Mouse (Mus musculus): ENCODE results near the gene B3gnt6. TPM values are rescaled to one million over a fixed set of nuclear protein-coding genes. Genes with fewer than 3 reads are reported as not detected.

Gene B3gnt6
- polyA plus RNA-seq, 1 experiment: 1.1 TPM

DNA sequence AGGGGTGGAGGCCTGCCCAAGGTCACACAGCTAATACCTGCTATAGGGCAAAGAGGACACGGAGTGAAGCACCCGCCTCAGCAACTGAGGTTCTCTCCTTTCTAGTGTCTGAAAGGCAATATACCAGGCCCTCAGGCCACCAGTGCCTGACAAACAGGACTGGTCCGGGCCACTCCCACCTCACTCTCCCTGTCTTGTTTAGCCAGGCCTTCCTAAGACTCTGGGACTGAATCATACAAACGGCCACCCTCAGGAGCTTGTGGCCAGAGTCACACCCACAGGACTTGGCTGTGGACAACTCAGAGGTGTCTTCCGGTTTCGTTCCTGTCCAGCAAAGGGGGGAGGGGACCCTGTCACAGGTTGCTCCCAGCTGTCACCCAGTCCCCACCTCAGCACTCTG is 37.0 kb downstream of the B3gnt6 start:
- no peak overlapping the region for H3K27ac ChIP-seq (ENCODE audit: insufficient read depth, low read length)
- TF ChIP-seq CTCF (IDR thresholded peaks at IDR 0.05; ENCODE audit: borderline replicate concordance, insufficient read depth, low read depth, low read length) (no peak), POLR2A (IDR thresholded peaks at IDR 0.05; ENCODE audit: borderline replicate concordance, insufficient read depth, low read length) (no peak)
- 88% methylated on average over 6 of the region's 6 CpGs for WGBS
- no peaks in the 10 kb centered on the region for H3K27me3 ChIP-seq (ENCODE audit: control insufficient read depth, insufficient read depth, low read length)
- DNase-seq: no peak
- peaks cover 12% of the 10 kb centered on the region for H3K4me1 ChIP-seq (ENCODE audit: control insufficient read depth, insufficient read depth, low read length)
- no peak overlapping the region for H3K4me3 ChIP-seq (replicated peaks; ENCODE audit: insufficient read depth, low read depth, low read length)

DNA sequence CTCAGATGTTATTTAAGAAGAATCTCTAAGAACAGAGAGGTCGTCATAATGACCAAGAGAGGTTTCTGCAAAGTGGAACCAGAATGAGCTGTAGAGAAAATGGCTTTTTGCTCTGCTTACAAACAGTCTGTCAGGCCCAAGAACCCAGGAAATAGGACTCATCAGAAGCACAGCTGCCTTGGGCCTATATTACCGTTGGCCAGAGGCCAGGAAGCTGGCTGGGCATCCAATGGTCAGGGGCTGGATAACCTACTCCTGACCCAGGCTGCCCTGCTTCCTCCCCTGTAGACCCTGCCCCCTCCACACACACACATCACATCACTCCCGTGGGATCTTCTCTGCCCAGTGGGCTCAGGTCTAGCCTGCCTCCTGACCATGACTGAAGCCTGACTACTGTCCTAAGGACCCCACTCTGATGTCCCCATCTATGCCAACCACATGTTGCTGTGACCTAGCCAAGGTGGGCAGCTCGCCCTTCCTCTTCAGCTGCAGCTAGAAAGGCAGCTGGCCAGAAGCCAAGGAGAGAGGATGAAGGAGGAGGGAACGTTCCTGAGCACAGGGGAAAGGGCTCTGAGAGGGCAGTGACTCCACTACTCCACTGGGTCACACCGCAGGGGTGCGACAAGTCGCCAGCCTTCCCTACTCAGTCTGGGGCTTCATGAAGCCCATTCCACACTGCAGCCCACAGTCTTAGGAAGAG is 39.1 kb downstream of the B3gnt6 start:
- TF ChIP-seq POLR2A (IDR thresholded peaks at IDR 0.05; ENCODE audit: borderline replicate concordance, insufficient read depth, low read length) (no peak), CTCF (IDR thresholded peaks at IDR 0.05; ENCODE audit: borderline replicate concordance, insufficient read depth, low read depth, low read length) (no peak)
- Histone ChIP-seq H3K4me1 (ENCODE audit: control insufficient read depth, insufficient read depth, low read length) (peaks cover 12% of the 10 kb centered on the region), H3K27me3 (ENCODE audit: control insufficient read depth, insufficient read depth, low read length) (no peaks in the 10 kb centered on the region), H3K27ac (ENCODE audit: insufficient read depth, low read length) (no peak overlapping the region), H3K4me3 (replicated peaks; ENCODE audit: insufficient read depth, low read depth, low read length) (no peak overlapping the region)
- WGBS: 61% methylated on average over 8 of the region's 8 CpGs
- DNase-seq: peak in 1 of 2 experiments; percentile 9

- DNase-seq: no peak
- TF ChIP-seq POLR2A (IDR thresholded peaks at IDR 0.05; ENCODE audit: borderline replicate concordance, insufficient read depth, low read length) (no peak), CTCF (IDR thresholded peaks at IDR 0.05; ENCODE audit: borderline replicate concordance, insufficient read depth, low read depth, low read length) (no peak)
- 46% methylated on average over 8 of the region's 8 CpGs for WGBS
- H3K4me3 ChIP-seq (replicated peaks; ENCODE audit: insufficient read depth, low read depth, low read length): no peak overlapping the region
- H3K27ac ChIP-seq (ENCODE audit: insufficient read depth, low read length): no peak overlapping the region
- peaks cover 12% of the 10 kb centered on the region for H3K4me1 ChIP-seq (ENCODE audit: control insufficient read depth, insufficient read depth, low read length)
- no peaks in the 10 kb centered on the region for H3K27me3 ChIP-seq (ENCODE audit: control insufficient read depth, insufficient read depth, low read length)
Observed at GRCm38 (mm10) chr7:98158481-98158880, 40.8 kb downstream of the B3gnt6 start.

- H3K4me3 ChIP-seq (replicated peaks; ENCODE audit: insufficient read depth, low read depth, low read length): no peak overlapping the region
- TF ChIP-seq CTCF (IDR thresholded peaks at IDR 0.05; ENCODE audit: borderline replicate concordance, insufficient read depth, low read depth, low read length) (no peak), POLR2A (IDR thresholded peaks at IDR 0.05; ENCODE audit: borderline replicate concordance, insufficient read depth, low read length) (no peak)
- peaks cover 14% of the 10 kb centered on the region for H3K4me1 ChIP-seq (ENCODE audit: control insufficient read depth, insufficient read depth, low read length)
- H3K27me3 ChIP-seq (ENCODE audit: control insufficient read depth, insufficient read depth, low read length): no peaks in the 10 kb centered on the region
- no peak overlapping the region for H3K27ac ChIP-seq (ENCODE audit: insufficient read depth, low read length)
- no peak for DNase-seq
- 69% methylated on average over 5 of the region's 5 CpGs for WGBS
Observed at GRCm38 (mm10) chr7:98157636-98158332, 41.5 kb downstream of the B3gnt6 start.

DNA sequence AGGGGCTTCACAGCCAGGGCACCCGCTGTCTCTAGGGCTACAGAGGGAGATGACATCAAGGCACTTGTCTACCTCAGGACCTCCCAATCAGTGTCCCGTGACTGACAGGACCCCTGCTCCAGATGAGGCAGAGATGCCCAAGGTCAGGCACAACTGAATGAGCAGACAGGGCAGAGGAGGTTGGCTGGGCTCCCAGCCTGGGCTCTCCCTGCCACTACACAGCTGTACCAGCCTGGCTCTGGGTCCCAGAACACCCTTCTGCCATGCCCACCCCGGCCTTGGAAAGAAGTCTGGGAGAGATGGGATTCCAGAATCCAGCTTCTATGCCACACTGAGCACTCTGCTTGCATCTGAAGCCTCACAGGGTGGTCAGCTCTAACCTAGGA is 43.0 kb downstream of the B3gnt6 start:
- H3K4me1 ChIP-seq (ENCODE audit: control insufficient read depth, insufficient read depth, low read length): peaks cover 27% of the 10 kb centered on the region
- no peak for DNase-seq
- no peak overlapping the region for H3K27ac ChIP-seq (ENCODE audit: insufficient read depth, low read length)
- WGBS: 26% methylated on average over 3 of the region's 3 CpGs
- no peaks in the 10 kb centered on the region for H3K27me3 ChIP-seq (ENCODE audit: control insufficient read depth, insufficient read depth, low read length)
- TF ChIP-seq POLR2A (IDR thresholded peaks at IDR 0.05; ENCODE audit: borderline replicate concordance, insufficient read depth, low read length): no peak
- TF ChIP-seq CTCF (IDR thresholded peaks at IDR 0.05; ENCODE audit: borderline replicate concordance, insufficient read depth, low read depth, low read length): no peak
- no peak overlapping the region for H3K4me3 ChIP-seq (replicated peaks; ENCODE audit: insufficient read depth, low read depth, low read length)

DNA sequence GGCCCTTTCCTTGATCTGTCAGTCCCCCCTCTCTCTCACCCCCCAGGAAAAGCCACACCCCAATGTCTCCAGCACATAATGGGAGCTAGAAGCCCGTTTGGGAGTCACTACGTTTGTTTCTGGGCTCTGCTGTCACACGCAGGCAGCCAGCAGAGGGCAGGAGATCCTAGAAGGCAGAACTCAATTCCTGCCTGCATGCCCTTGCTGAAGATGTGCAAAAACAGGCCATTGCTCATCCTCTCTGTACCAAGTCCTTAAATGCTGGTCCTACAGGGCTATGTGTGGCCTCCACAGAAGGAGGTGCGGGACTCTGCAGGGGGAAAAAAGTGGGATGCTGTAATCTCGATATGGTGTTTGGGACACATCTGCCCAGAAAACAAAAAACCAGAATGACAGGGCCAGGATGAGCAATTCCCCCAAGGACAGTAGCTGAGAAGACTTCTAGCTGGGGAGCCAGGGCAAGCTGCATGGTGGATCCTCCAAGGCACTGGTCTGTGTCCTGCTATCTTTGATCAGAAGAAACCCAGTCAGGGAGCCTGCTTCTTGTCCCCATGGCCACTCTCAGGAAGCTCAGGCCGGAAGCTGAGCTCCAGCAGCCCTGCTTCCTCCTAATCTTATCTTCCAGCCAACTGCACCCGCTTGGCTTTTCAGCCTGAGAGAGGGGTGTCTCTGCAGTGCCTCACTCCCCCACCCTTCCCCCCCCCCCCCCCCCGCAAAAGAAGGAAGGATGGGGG is 43.6 kb downstream of the B3gnt6 start:
- Histone ChIP-seq H3K27me3 (ENCODE audit: control insufficient read depth, insufficient read depth, low read length) (no peaks in the 10 kb centered on the region), H3K4me1 (ENCODE audit: control insufficient read depth, insufficient read depth, low read length) (peaks cover 27% of the 10 kb centered on the region), H3K27ac (ENCODE audit: insufficient read depth, low read length) (no peak overlapping the region), H3K4me3 (replicated peaks; ENCODE audit: insufficient read depth, low read depth, low read length) (no peak overlapping the region)
- TF ChIP-seq POLR2A (IDR thresholded peaks at IDR 0.05; ENCODE audit: borderline replicate concordance, insufficient read depth, low read length) (no peak), CTCF (IDR thresholded peaks at IDR 0.05; ENCODE audit: borderline replicate concordance, insufficient read depth, low read depth, low read length) (peak; percentile 87)
- peak; percentile 56 to 60 for DNase-seq
- WGBS: 32% methylated on average over 8 of the region's 8 CpGs

- TF ChIP-seq POLR2A (IDR thresholded peaks at IDR 0.05; ENCODE audit: borderline replicate concordance, insufficient read depth, low read length) (no peak), CTCF (IDR thresholded peaks at IDR 0.05; ENCODE audit: borderline replicate concordance, insufficient read depth, low read depth, low read length) (no peak)
- Histone ChIP-seq H3K27ac (ENCODE audit: insufficient read depth, low read length) (no peak overlapping the region), H3K4me3 (replicated peaks; ENCODE audit: insufficient read depth, low read depth, low read length) (no peak overlapping the region), H3K27me3 (ENCODE audit: control insufficient read depth, insufficient read depth, low read length) (no peaks in the 10 kb centered on the region), H3K4me1 (ENCODE audit: control insufficient read depth, insufficient read depth, low read length) (peaks cover 26% of the 10 kb centered on the region)
- 81% methylated on average over 5 of the region's 5 CpGs for WGBS
- DNase-seq: no peak
Observed at GRCm38 (mm10) chr7:98153892-98154291, 45.4 kb downstream of the B3gnt6 start.

Measured in cerebellum, adult 2 months (tissue).